Mouse (Mus musculus) thymus, adult 2 months (tissue): ENCODE measurements around the gene Cass4. TPM values are rescaled to one million over a fixed set of nuclear protein-coding genes. Genes with fewer than 3 reads are reported as not detected.
A peak's percentile ranks its signal among the peaks of the same experiment; 100 is the strongest.

Experiments
- DNase-seq: peaks from one replicate; pipeline ENCODE4 v3.0.0; 2021
- H3K27ac ChIP-seq: fragments of 200-500 bp; 2 replicates; pipeline ENCODE4 v1.5.1; 2012; ENCODE audit warnings: low read length, control low read depth; ENCODE audit not compliant: control insufficient read depth, insufficient read depth
- H3K27me3 ChIP-seq: fragments of 200-500 bp; 2 replicates; pipeline ENCODE4 v1.6.1; 2012; ENCODE audit warnings: mild to moderate bottlenecking, low read length, moderate library complexity, mixed read lengths; ENCODE audit not compliant: control insufficient read depth, insufficient read depth
- H3K36me3 ChIP-seq: fragments of 200-500 bp; 2 replicates; pipeline ENCODE4 v1.6.1; 2012; ENCODE audit warnings: mild to moderate bottlenecking, low read length, moderate library complexity; ENCODE audit not compliant: control insufficient read depth, insufficient read depth
- H3K4me1 ChIP-seq: fragments of 200-500 bp; replicated peaks from 2 replicates; pipeline ENCODE4 v1.6.1; 2012; ENCODE audit warnings: low read length; ENCODE audit not compliant: control insufficient read depth, insufficient read depth
- H3K4me3 ChIP-seq: fragments of 200-500 bp; 2 replicates; pipeline ENCODE4 v1.5.1; 2012; ENCODE audit warnings: mild to moderate bottlenecking, low read length, control low read depth, moderate library complexity; ENCODE audit not compliant: control insufficient read depth, insufficient read depth
- CTCF ChIP-seq: fragments of 200-500 bp; IDR thresholded peaks from 2 replicates; pipeline ENCODE4 v1.5.1; 2012; ENCODE audit warnings: mild to moderate bottlenecking, control low read depth, low read length, moderate library complexity, borderline replicate concordance; ENCODE audit not compliant: control insufficient read depth, poor library complexity, insufficient read depth; ENCODE audit errors: extremely low read depth
- POLR2A ChIP-seq: fragments of 200-500 bp; IDR thresholded peaks from 2 replicates; pipeline ENCODE4 v1.6.1; 2012; ENCODE audit warnings: mild to moderate bottlenecking, low read length, control low read depth, moderate library complexity; ENCODE audit not compliant: control insufficient read depth, poor library complexity, insufficient read depth; ENCODE audit errors: extremely low read depth
- WGBS: fragments of 180-500 bp; shearing (Covaris S2); methylation state at CpG from one replicate; pipeline ENCODE4 v1.1.7; 2018; 5-methylcytosine and 5-hydroxymethylcytosine counted together
- polyA plus RNA-seq: library from polyadenylated mRNA; depleted of rRNA; stranded (reverse); fragments of >200 nt; gene quantifications from 2 replicates; pipeline ENCODE4 v1.2.3, GENCODE M21; 2012

Cass4 gene
- polyA plus RNA-seq, 1 experiment: 2.2 TPM

DNA sequence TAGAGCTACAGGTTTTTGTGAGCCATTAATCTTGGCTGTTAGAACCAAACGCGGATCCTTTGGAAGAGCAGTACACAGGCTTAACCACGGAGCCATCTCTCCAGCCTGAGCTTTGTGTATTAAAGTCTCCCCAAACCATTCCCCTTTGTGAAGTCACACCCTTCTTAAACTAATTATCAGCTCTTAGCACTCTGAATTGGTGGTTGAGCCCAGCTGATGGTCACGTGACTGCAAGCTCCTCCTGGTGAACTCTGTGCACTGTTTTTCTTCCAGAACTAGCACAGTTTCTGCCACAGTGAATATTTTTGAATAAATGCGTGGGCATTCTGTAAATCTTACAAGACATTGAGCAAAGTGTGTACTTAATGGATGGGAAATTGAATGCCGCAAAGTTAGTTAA, 47.6 kb downstream of the Cass4 start:
- Histone ChIP-seq H3K36me3 (peaks cover 11% of the 10 kb centered on the region), H3K4me1 (peaks cover 32% of the 10 kb centered on the region), H3K27ac (peak overlapping the region; percentile 58; the same call in 1 of the 2 replicates), H3K4me3 (peak overlapping the region; percentile 87), H3K27me3 (no peaks in the 10 kb centered on the region)
- WGBS: 28% methylated on average over 6 of the region's 6 CpGs
- no peak for TF ChIP-seq POLR2A
- no peak for TF ChIP-seq CTCF
- no peak for DNase-seq

DNA sequence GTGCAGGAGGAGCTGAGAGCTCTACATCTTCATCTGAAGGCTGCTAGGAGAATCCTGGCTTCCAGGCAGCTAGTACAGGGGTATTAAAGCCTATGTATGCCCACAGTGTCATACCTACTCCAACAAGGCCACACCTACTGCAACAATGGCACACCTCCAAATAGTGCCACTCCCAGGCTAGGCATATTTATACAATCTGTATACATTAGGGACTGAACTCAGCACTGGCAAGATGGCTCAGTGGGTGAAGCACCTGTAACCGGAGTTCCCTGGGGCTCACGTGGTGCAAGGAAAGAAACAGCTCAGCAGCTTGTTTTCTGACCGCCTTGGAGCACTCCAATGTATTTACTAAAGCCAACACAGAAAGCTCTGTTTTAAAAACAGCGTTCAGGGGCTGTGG, 52.0 kb downstream of the Cass4 start:
- Histone ChIP-seq H3K27me3 (no peaks in the 10 kb centered on the region), H3K4me1 (peaks cover 17% of the 10 kb centered on the region), H3K4me3 (no peak overlapping the region), H3K36me3 (peaks cover 41% of the 10 kb centered on the region), H3K27ac (no peak overlapping the region)
- DNase-seq: no peak
- 96% methylated on average over 4 of the region's 4 CpGs for WGBS
- no peak for TF ChIP-seq CTCF

- peaks cover 51% of the 10 kb centered on the region for H3K36me3 ChIP-seq
- no peak overlapping the region for H3K4me3 ChIP-seq
- H3K27ac ChIP-seq: no peak overlapping the region
- 0 out of 2 replicates have a peak, but pooled peaks have one; percentile 26 for TF ChIP-seq CTCF
- TF ChIP-seq POLR2A: no peak
- no peaks in the 10 kb centered on the region for H3K27me3 ChIP-seq
- H3K4me1 ChIP-seq: peaks cover 19% of the 10 kb centered on the region
- 92% methylated on average over 6 of the region's 6 CpGs for WGBS
- peak; percentile 52 for DNase-seq
Observed at GRCm38 (mm10) chr2:172447317-172447716, 53.7 kb downstream of the Cass4 start.

DNA sequence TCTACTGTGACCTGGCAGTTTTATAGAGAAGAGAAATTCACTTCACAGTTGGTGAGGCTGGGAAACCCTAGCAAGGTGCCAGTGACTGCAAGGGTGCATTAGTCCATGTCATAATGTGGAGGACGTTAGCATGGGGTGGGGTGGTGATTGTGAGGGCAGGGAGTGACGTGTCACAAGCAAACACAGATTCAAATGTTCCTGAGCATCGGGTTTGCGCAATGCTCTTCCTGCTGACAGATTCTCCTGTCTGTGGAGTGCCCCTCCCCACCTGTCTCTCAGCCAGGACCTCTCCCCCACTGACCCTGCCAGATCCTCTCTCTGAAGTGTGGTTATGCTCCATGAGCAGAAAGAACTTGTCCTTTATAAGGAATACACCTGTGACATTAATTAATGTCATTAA, 54.7 kb downstream of the Cass4 start:
- DNase-seq: no peak

GRCm38 (mm10) chr2:172450640-172451039, 57.0 kb downstream of the Cass4 start:
- H3K36me3 ChIP-seq: peaks cover 65% of the 10 kb centered on the region
- H3K27me3 ChIP-seq: no peaks in the 10 kb centered on the region
- TF ChIP-seq POLR2A (no peak), CTCF (no peak)
- H3K27ac ChIP-seq: peak overlapping the region; percentile 88
- peaks cover 19% of the 10 kb centered on the region for H3K4me1 ChIP-seq
- no peak overlapping the region for H3K4me3 ChIP-seq
- DNase-seq: peak; percentile 39
- 8% methylated on average over 6 of the region's 6 CpGs for WGBS

More for the DNA sequence above, 54.7 kb downstream of the Cass4 start:
- Histone ChIP-seq H3K4me3 (no peak overlapping the region), H3K36me3 (peaks cover 59% of the 10 kb centered on the region), H3K4me1 (peaks cover 19% of the 10 kb centered on the region), H3K27ac (no peak overlapping the region), H3K27me3 (no peaks in the 10 kb centered on the region)
- TF ChIP-seq POLR2A (no peak), CTCF (no peak)
- 94% methylated on average over 4 of the region's 4 CpGs for WGBS

DNA sequence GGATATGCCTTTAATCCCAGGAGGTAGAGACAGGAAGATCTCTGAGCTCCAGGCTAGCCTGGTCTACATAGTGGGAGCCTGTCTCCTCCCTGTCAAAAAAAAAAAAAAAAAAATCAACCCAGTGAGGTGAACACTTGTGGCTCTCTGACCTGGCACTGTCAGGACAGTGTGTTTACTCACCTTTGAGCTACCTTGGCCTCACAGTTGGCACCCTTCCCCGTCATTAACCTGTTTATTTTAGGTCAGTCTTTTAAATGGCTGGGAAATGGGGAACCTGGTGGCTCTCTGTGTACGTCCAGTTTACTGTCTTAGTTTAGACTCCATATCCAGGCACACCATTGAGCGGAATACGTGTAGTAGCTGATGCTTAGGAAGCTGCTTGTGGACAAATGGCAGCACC, 58.4 kb downstream of the Cass4 start:
- TF ChIP-seq CTCF (no peak), POLR2A (no peak)
- Histone ChIP-seq H3K27ac (no peak overlapping the region), H3K4me1 (peaks cover 22% of the 10 kb centered on the region), H3K27me3 (no peaks in the 10 kb centered on the region), H3K36me3 (peaks cover 56% of the 10 kb centered on the region), H3K4me3 (no peak overlapping the region)
- no peak for DNase-seq
- WGBS: 96% methylated on average over 4 of the region's 4 CpGs

GRCm38 (mm10) chr2:172452458-172452857, 58.9 kb downstream of the Cass4 start:
- TF ChIP-seq POLR2A: no peak
- no peak for TF ChIP-seq CTCF
- Histone ChIP-seq H3K27me3 (no peaks in the 10 kb centered on the region), H3K4me1 (peaks cover 26% of the 10 kb centered on the region), H3K27ac (no peak overlapping the region), H3K4me3 (no peak overlapping the region), H3K36me3 (peaks cover 52% of the 10 kb centered on the region)
- 95% methylated on average over 10 of the region's 10 CpGs for WGBS
- DNase-seq: no peak
